Mouse (Mus musculus) spleen, adult 2 months (tissue): ENCODE results near the gene Fry.
A peak's percentile ranks its signal among the peaks of the same experiment; 100 is the strongest.

Source experiments
- CTCF ChIP-seq: fragments of 200-500 bp; IDR thresholded peaks from 2 replicates; pipeline ENCODE4 v1.5.1; 2011; ENCODE audit warnings: mild to moderate bottlenecking, inconsistent platforms; ENCODE audit not compliant: insufficient read depth, insufficient read length, insufficient replicate concordance; ENCODE audit errors: extremely low read depth
- POLR2A ChIP-seq: fragments of 200-500 bp; IDR thresholded peaks from 2 replicates; pipeline ENCODE4 v1.6.1; 2011; ENCODE audit warnings: low read depth, low read length, inconsistent platforms

- TF ChIP-seq CTCF (peak; percentile 19; the same call in 1 of the 2 replicates), POLR2A (no peak)
These were observed 312.8 kb downstream of the Fry start for GRCm38 (mm10) chr5:150431286-150431685.
